Mouse (Mus musculus): ENCODE measurements around the gene Mad2l1bp.

GRCm38 (mm10) chr17:46162951-46163421 lies 9.6 kb upstream of the Mad2l1bp start:
- peak; percentile 50 for TF ChIP-seq EP300 (IDR thresholded peaks at IDR 0.05; ENCODE audit: low read length)
- no peak for TF ChIP-seq CTCF (conservative IDR thresholded peaks at IDR 0.05 in 1 of 2, IDR thresholded peaks at IDR 0.05 in 1 of 2; ENCODE audit: low read depth in 2 of 2, low read length in 2 of 2)
- no peak for TF ChIP-seq ZNF384 (IDR thresholded peaks at IDR 0.05; ENCODE audit: low read depth, low read length)

Data from CH12.LX (cell line).